Mouse (Mus musculus): Measurements from ENCODE around the gene Cadm1.

DNA sequence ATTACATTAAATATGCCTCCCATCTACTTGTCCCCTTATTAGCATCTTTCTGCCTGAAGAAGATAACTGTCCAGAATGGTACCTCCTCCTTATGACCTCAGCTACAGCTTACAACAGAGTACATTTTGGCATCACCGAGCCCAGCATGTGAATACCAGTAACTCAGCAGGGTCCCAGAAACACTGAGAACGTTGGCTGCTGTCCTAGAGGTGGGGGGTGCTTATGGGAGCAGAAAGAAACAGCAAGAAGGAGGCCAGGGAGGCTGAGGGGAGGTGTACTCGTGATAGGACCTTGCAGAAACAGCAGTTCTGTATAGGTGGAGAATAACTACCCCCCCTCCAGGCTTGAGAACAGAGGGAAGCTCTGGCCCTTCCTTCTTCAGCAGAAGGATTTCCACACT is 30.2 kb upstream of the Cadm1 start:
- TF ChIP-seq CTCF (IDR thresholded peaks at IDR 0.05; ENCODE audit: low read depth) (no peak), EP300 (IDR thresholded peaks at IDR 0.05; ENCODE audit: low read depth) (no peak)
